Mouse (Mus musculus) E14TG2a.4 (cell line): ENCODE data around the gene Selenof.

Experiments used
- CTCF ChIP-seq: conservative IDR thresholded peaks from 2 replicates; pipeline ENCODE4 v1.5.1; 2014; ENCODE audit warnings: low read length
- NANOG ChIP-seq: IDR thresholded peaks from 2 replicates; pipeline ENCODE4 v1.6.1; 2014; ENCODE audit warnings: borderline replicate concordance, low read length, mixed read lengths

- TF ChIP-seq CTCF (no peak), NANOG (no peak)
Observed at GRCm38 (mm10) chr3:144644202-144644601, 74.1 kb downstream of the Selenof start.
